ENCODE assay signal across 15 mouse cellular contexts in genomic region chr14:77327693-77328092, GRCm38 (mm10).
"Had no signal": no experiment of that assay in that cellular context is flagged by ENCODE, and none has a peak within 500 bp of the region (broad histone marks: within the 10 kb centered on the region; RNA-seq: fewer than 3 reads in every experiment).

No protein-coding gene starts in this region.

- ATAC-seq: hindbrain, postnatal 0 days; liver, postnatal 0 days; midbrain, embryonic 16.5 days had no signal

- H3K27ac ChIP-seq: hindbrain, postnatal 0 days; limb, embryonic 12.5 days; liver, embryonic 13.5 days; lung, embryonic 15.5 days; midbrain, embryonic 12.5 days; neural tube, embryonic 13.5 days; stomach, postnatal 0 days had no signal

- H3K4me1 ChIP-seq: limb, embryonic 12.5 days; liver, embryonic 13.5 days; lung, embryonic 15.5 days; midbrain, embryonic 12.5 days; neural tube, embryonic 13.5 days had no signal

- H3K9ac ChIP-seq: limb, embryonic 12.5 days; liver, embryonic 13.5 days; liver, postnatal 0 days; lung, embryonic 15.5 days; midbrain, embryonic 12.5 days; neural tube, embryonic 13.5 days had no signal

- H3K9me3 ChIP-seq: limb, embryonic 12.5 days; liver, embryonic 13.5 days; lung, embryonic 15.5 days; midbrain, embryonic 12.5 days; neural tube, embryonic 13.5 days had no signal

- H3K4me3 ChIP-seq: limb, embryonic 12.5 days; liver, embryonic 13.5 days; lung, embryonic 15.5 days; midbrain, embryonic 12.5 days; neural tube, embryonic 13.5 days had no signal

- H3K4me2 ChIP-seq: limb, embryonic 12.5 days; liver, embryonic 13.5 days; lung, embryonic 15.5 days; midbrain, embryonic 12.5 days; neural tube, embryonic 13.5 days had no signal

- H3K36me3 ChIP-seq: limb, embryonic 12.5 days; liver, embryonic 13.5 days; lung, embryonic 15.5 days; midbrain, embryonic 12.5 days; neural tube, embryonic 13.5 days had no signal

- DNase-seq: layer of hippocampus, adult 9-11 months; layer of hippocampus, postnatal 36 days; liver; liver, embryonic 13.5 days; liver, postnatal 0 days; right cerebral cortex, adult 18-20 months; right cerebral cortex, postnatal 25 days; thymus, postnatal 36 days had no signal

- H3K27me3 ChIP-seq: limb, embryonic 12.5 days; liver, embryonic 13.5 days; lung, embryonic 15.5 days; midbrain, embryonic 12.5 days; neural tube, embryonic 13.5 days had no signal
